ENCODE assay signal across 28 mouse cellular contexts in the genomic region with DNA sequence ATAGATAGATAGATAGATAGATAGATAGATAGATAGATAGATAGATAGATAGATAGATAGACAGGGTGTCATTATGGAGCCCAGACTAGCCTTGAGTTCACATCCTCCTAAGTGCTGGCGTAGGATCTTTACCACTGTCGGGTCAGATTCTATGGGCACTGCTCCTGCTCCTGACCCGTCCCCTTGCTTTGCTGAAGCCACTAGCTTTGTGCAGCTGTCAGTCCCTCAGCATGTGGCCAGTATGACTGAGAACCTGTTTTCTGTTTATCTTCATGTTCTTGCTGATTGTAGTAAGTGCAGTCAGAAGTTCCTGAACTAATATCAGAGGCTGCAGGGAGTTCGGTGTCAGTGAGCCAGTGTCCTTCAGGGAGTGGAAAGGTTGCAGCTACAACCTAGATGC.
"Had no signal": no experiment of that assay in that cellular context is flagged by ENCODE, and none has a peak within 500 bp of the region (broad histone marks: within the 10 kb centered on the region; RNA-seq: fewer than 3 reads in every experiment).

No protein-coding gene starts in this region.

- ATAC-seq: forebrain, embryonic 13.5 days; forebrain, embryonic 14.5 days; forebrain, embryonic 15.5 days; forebrain, embryonic 16.5 days; forebrain, postnatal 0 days had no signal

- H3K36me3 ChIP-seq: embryonic facial prominence, embryonic 10.5 days; embryonic facial prominence, embryonic 12.5 days; embryonic facial prominence, embryonic 13.5 days; embryonic facial prominence, embryonic 15.5 days; forebrain, embryonic 10.5 days; forebrain, embryonic 12.5 days; forebrain, embryonic 15.5 days had no signal

- H3K27me3 ChIP-seq: embryonic facial prominence, embryonic 12.5 days; embryonic facial prominence, embryonic 13.5 days; embryonic facial prominence, embryonic 15.5 days; forebrain, embryonic 12.5 days; forebrain, embryonic 13.5 days; forebrain, embryonic 15.5 days had no signal

- H3K4me3 ChIP-seq: embryonic facial prominence, embryonic 10.5 days; embryonic facial prominence, embryonic 12.5 days; embryonic facial prominence, embryonic 13.5 days; embryonic facial prominence, embryonic 15.5 days; erythroblast, embryonic 14.5 days; forebrain, embryonic 10.5 days; forebrain, embryonic 12.5 days; forebrain, embryonic 13.5 days; forebrain, embryonic 15.5 days; gastrocnemius, adult 2 months; heart, adult 2 months had no signal

- DNase-seq: cerebellum, adult 2 months; cerebellum, adult 8-10 months; cerebellum, adult 9-10 months; cerebellum, adult 9-11 months; cerebellum, postnatal 10 days; cerebellum, postnatal 14 days; cerebellum, postnatal 25 days; cerebellum, postnatal 36 days; embryo, embryonic 11 days; forebrain, postnatal 0 days; gastrocnemius, postnatal 10 days; gastrocnemius, postnatal 25 days; gastrocnemius, postnatal 36 days; heart, adult 11 months; heart, adult 18-20 months; heart, adult 2 months had no signal

- H3K27ac ChIP-seq: embryonic facial prominence, embryonic 10.5 days; embryonic facial prominence, embryonic 12.5 days; embryonic facial prominence, embryonic 13.5 days; embryonic facial prominence, embryonic 15.5 days; forebrain, embryonic 10.5 days; forebrain, embryonic 12.5 days; forebrain, embryonic 13.5 days; forebrain, embryonic 15.5 days; gastrocnemius, adult 2 months; heart, adult 2 months had no signal

- H3K4me2 ChIP-seq: embryonic facial prominence, embryonic 12.5 days; embryonic facial prominence, embryonic 13.5 days; embryonic facial prominence, embryonic 15.5 days; forebrain, embryonic 12.5 days; forebrain, embryonic 13.5 days; forebrain, embryonic 15.5 days had no signal

- H3K4me1 ChIP-seq: embryonic facial prominence, embryonic 12.5 days; embryonic facial prominence, embryonic 13.5 days; embryonic facial prominence, embryonic 15.5 days; forebrain, embryonic 12.5 days; forebrain, embryonic 13.5 days; forebrain, embryonic 15.5 days had no signal
